Mouse (Mus musculus) R1 (cell line): ENCODE measurements at regions not wholly inside any gene's neighbourhood (a gene's known extent, or its start where the extent isn't known, plus 50 kb on each side); places are given as distances from the start of the nearest gene placed in this dataset.
A peak's percentile ranks its signal among the peaks of the same experiment; 100 is the strongest.

Experiments used
- DNase-seq: peaks from one replicate; pipeline ENCODE4 v3.0.0-alpha.2; 2018; ENCODE audit warnings: low read depth, low spot score

DNA sequence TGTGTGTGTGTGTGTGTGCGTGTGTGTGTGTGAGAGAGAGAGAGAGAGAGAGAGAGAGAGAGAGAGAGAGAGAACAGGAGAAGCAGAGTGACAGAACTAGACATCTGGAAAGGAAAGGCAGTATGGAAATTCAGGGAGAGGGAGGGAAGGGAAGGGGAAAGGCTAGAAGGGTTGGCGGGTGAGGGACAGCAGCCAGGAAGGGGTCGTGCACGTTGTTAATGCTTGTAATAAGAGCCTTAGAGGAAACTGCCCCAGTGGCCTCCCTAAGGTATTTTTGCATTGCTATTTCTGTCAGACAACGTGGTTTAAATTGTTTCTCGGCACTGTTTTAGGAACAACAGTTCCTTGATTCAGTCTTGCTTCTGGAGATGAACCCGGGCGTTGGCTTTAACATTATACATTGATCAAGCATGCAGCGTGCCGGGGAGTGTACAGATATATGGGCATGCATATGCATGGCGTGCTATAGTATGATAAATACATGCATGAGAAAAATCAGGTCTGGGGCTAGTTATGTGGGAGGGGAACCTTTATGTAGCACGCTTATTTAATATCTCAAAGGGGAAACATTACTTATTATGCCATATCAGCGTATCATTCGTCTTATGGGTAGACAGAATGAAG, 52.6 kb upstream of the Ptgfrn start:
- peak; percentile 44 for DNase-seq

DNA sequence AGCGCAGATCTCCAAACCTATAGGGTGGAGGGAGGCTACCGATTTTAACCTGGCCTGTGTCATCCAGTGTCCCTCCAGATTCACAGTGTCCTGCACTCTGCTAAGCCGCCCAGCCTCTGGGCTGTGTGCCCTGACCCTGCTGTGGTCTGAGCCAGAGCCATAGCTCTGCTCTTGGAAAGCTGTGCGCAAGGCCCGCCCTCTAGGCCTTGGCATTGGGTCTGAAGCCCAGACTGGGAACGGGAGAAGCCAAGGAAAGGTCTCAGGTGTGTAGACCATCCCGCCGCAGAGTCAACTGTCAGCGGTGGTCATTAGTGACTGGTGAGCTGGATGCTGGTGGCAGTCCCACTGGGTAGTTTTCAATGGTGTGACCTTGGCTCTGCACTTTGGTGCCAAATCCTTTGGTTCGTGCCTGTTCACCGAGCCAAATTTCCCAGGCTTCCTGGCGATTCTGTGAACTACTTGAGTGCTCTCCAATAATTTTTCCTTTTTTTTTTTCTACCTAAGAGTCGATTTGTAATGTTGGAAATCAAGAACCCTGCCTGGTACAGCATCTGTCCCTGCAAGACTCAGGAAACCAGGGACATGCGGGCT, 52.0 kb upstream of the Ptgfrn start:
- DNase-seq = peak; percentile 44

DNA sequence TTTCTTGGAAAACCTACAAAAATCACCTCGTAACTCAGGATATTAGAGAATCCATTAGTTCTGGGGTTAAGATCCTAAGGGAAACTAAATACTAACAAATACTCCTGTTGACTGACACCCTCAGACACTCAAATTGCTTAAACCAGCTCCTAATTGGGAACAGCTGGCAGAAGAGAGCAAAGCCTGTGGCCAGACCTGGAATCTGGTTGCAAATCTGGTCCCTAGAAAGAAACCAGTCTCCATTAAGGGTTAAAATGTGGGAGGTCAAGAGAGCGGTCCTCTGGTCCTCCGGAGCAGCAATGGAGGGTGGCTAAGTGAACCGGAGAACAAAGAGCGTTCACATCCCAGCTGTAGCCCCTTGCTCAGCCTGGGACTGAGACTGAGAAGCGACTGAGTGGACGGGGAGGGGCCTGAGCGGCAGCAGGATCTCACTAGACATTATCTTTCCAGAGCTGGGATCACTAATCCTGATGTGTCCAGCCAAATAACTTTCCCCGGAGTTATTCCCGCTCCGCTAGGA, 51.4 kb upstream of the Ptgfrn start:
- peak; percentile 46 for DNase-seq
